Mouse (Mus musculus): ENCODE results near the gene Fkbp15. TPM values are rescaled to one million over a fixed set of nuclear protein-coding genes. Genes with fewer than 3 reads are reported as not detected.

The Fkbp15 gene
- total RNA-seq, 4 experiments from 2014 or later, result 34.7 to 40.4 (median 38.3) TPM

Other genes with a start within 250 kb of the Fkbp15 start
- gene Mup21, start 209.7 kb downstream of the Fkbp15 start, total RNA-seq (2022), result not detected
- 10 to 100 TPM; 20.7 to 27.1 (median 25.0) TPM for gene Zfp37, start 129.5 kb downstream of the Fkbp15 start, total RNA-seq (2022)
- gene Slc31a2, start 98.0 kb downstream of the Fkbp15 start, total RNA-seq (2022), result 10 to 100 TPM in 1 of 4 experiments, 1 to 10 TPM in 3; 7.9 to 11.2 (median 9.4) TPM
- 10 to 100 TPM; 12.1 to 13.9 (median 13.0) TPM for gene Slc31a1, start 179 bp upstream of the Fkbp15 start, total RNA-seq (2022)
- gene Cdc26, start 48.1 kb upstream of the Fkbp15 start, total RNA-seq (2022), result 10 to 100 TPM; 47.8 to 58.0 (median 54.3) TPM
- 10 to 100 TPM; 11.4 to 13.8 (median 12.6) TPM for gene Prpf4, start 48.2 kb upstream of the Fkbp15 start, total RNA-seq (2022)
- gene Rnf183, start 74.7 kb upstream of the Fkbp15 start, total RNA-seq (2022), result not detected
- 10 to 100 TPM in 2 of 4 experiments, 1 to 10 TPM in 2; 9.1 to 11.4 (median 10.6) TPM for gene Wdr31, start 110.3 kb upstream of the Fkbp15 start, total RNA-seq (2022)
- gene Bspry, start 119.5 kb upstream of the Fkbp15 start, total RNA-seq (2022), result under 1 TPM in 3 of 4 experiments, not detected in 1; 0.32 to 0.61 (median 0.41) TPM
- gene Hdhd3, start 142.9 kb upstream of the Fkbp15 start, total RNA-seq (2022), result 1 to 10 TPM; 7.8 to 9.6 (median 9.5) TPM
- 10 to 100 TPM; 35.5 to 39.6 (median 36.9) TPM for gene Alad, start 159.4 kb upstream of the Fkbp15 start, total RNA-seq (2022)
- gene Pole3, start 164.5 kb upstream of the Fkbp15 start, total RNA-seq (2022), result 10 to 100 TPM; 27.6 to 29.5 (median 28.3) TPM
- gene 4933430I17Rik, start 164.8 kb upstream of the Fkbp15 start, total RNA-seq (2022), result under 1 TPM; 0.35 to 0.73 (median 0.44) TPM
- gene Rgs3, start 199.3 kb upstream of the Fkbp15 start, total RNA-seq (2022), result 10 to 100 TPM; 30.4 to 34.1 (median 32.8) TPM